In the genomic region with DNA sequence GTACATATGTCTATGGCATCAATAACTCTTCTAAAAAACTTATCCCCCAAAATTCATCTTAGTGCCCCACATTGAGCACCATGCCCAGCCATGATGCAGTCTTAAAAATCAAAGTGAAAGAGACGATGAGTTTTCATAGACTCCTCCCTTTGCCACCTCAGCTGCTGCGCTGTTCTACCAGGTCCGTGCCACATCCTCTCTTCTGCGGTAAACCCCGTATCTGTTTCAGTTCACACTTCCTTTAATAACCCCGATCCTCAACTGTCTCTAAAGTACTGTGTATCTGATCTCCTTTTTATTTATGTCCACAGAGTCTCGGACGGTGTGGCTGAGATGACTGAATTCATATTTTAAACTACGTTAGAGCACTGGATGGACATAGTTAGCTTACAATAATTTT, we compare ENCODE assay signal across 10 mouse cellular contexts. TPM values are rescaled to one million over a fixed set of nuclear protein-coding genes. Genes with fewer than 3 reads are reported as not detected.
DNase-seq lines count a peak whose midpoint lies in the region; ATAC-seq and TF ChIP-seq lines count a peak whose summit lies in the region.
"Had no signal": no experiment of that assay in that cellular context is flagged by ENCODE, and none has a peak within 500 bp of the region (broad histone marks: within the 10 kb centered on the region; RNA-seq: fewer than 3 reads in every experiment).

No protein-coding gene starts in this region.

- no peak for TF ChIP-seq RAD21 in MEL (IDR thresholded peaks at IDR 0.05; ENCODE audit: low read depth, low read length)

- WGBS in liver, embryonic 14.5 days (ENCODE audit: insufficient replicate concordance) = 7% methylated on average over 9 of the region's 9 CpGs
- 58% methylated on average over 9 of the region's 9 CpGs for WGBS in kidney, embryonic 14.5 days

- H3K36me3 ChIP-seq in MEL (ENCODE audit: control insufficient read depth in 1 of 2, insufficient read depth in 2 of 2, low read length in 2 of 2) = peaks cover 0 to 15% of the 10 kb centered on the region in 2 experiments; a peak in 2 of 4 replicates
- H3K36me3 ChIP-seq in liver, embryonic 14.5 days (replicated peaks; ENCODE audit: control insufficient read depth, insufficient read depth, low read depth) = no peaks in the 10 kb centered on the region
- no peaks in the 10 kb centered on the region for H3K36me3 ChIP-seq in kidney, embryonic 14.5 days (ENCODE audit: control insufficient read depth, insufficient read depth, low read length)
- H3K36me3 ChIP-seq: hindbrain, embryonic 12.5 days had no signal

- no peak for ATAC-seq in liver, embryonic 14.5 days (ENCODE audit: insufficient read depth)
- ATAC-seq in kidney, embryonic 14.5 days (ENCODE audit: low FRiP score, low TSS enrichment) = no peak

- H3K9ac ChIP-seq in MEL (ENCODE audit: control insufficient read depth, low read depth, low read length, poor library complexity, severe bottlenecking) = peak overlapping the region; percentile 54
- no peak overlapping the region for H3K9ac ChIP-seq in liver, embryonic 14.5 days (replicated peaks)
- H3K9ac ChIP-seq in kidney, embryonic 14.5 days (ENCODE audit: low read depth, low read length) = no peak overlapping the region
- H3K9ac ChIP-seq: hindbrain, embryonic 12.5 days had no signal

- peak; percentile 96 for TF ChIP-seq EP300 in MEL (IDR thresholded peaks at IDR 0.05; ENCODE audit: low read depth in 1 of 2, low read length in 2 of 2)
- no peak for TF ChIP-seq EP300 in liver, embryonic 14.5 days (IDR thresholded peaks at IDR 0.05; ENCODE audit: low read depth)

- H3K27me3 ChIP-seq in MEL (ENCODE audit: control insufficient read depth in 1 of 2, insufficient read depth in 2 of 2, low read length in 2 of 2) = peaks cover 3 to 8% of the 10 kb centered on the region in 2 experiments
- H3K27me3 ChIP-seq in liver, embryonic 14.5 days (ENCODE audit: control insufficient read depth, insufficient read depth, low read length) = no peaks in the 10 kb centered on the region
- H3K27me3 ChIP-seq in kidney, embryonic 14.5 days (ENCODE audit: control insufficient read depth, insufficient read depth, low read length) = peaks cover 6% of the 10 kb centered on the region; the same call in 1 of the 2 replicates

- peaks cover 13 to 14% of the 10 kb centered on the region in 2 experiments for H3K4me1 ChIP-seq in MEL (ENCODE audit: control insufficient read depth in 1 of 2, insufficient read depth in 2 of 2, low read length in 2 of 2)
- peaks cover 3 to 7% of the 10 kb centered on the region in 2 experiments; a peak in 2 of 4 replicates for H3K4me1 ChIP-seq in liver, embryonic 14.5 days (replicated peaks; ENCODE audit: control insufficient read depth in 2 of 2, insufficient read depth in 2 of 2, low read length in 1 of 2)
- H3K4me1 ChIP-seq in kidney, embryonic 14.5 days (ENCODE audit: control insufficient read depth, insufficient read depth, low read length) = no peaks in the 10 kb centered on the region

- peak overlapping the region; percentile 42 to 48 for H3K4me3 ChIP-seq in MEL (ENCODE audit: control insufficient read depth in 1 of 2, insufficient read depth in 1 of 2, low read depth in 2 of 2, low read length in 2 of 2)
- peak overlapping the region in 1 of 2 experiments; percentile 7; a peak in 1 of 4 replicates for H3K4me3 ChIP-seq in liver, embryonic 14.5 days (ENCODE audit: insufficient read depth in 1 of 2, low read depth in 2 of 2, low read length in 2 of 2)
- no peak overlapping the region for H3K4me3 ChIP-seq in kidney, embryonic 14.5 days (ENCODE audit: low read length)
- H3K4me3 ChIP-seq: hindbrain, embryonic 12.5 days had no signal

- H3K4me2 ChIP-seq in liver, embryonic 14.5 days (ENCODE audit: low read depth) = peak overlapping the region; percentile 36
- H3K4me2 ChIP-seq in kidney, embryonic 14.5 days (replicated peaks; ENCODE audit: low read depth, low read length) = no peak overlapping the region
- H3K4me2 ChIP-seq: hindbrain, embryonic 12.5 days had no signal

- H3K79me2 ChIP-seq in MEL (ENCODE audit: control insufficient read depth, insufficient read depth, low read length, poor library complexity) = no peaks in the 10 kb centered on the region

- TF ChIP-seq CTCF in MEL (IDR thresholded peaks at IDR 0.05 in 2 of 3, conservative IDR thresholded peaks at IDR 0.05 in 1 of 3; ENCODE audit: control insufficient read depth in 1 of 3, insufficient read depth in 1 of 3, low read depth in 2 of 3, low read length in 3 of 3, poor library complexity in 1 of 3, severe bottlenecking in 1 of 3) = no peak
- TF ChIP-seq CTCF in liver, embryonic 14.5 days (IDR thresholded peaks at IDR 0.05; ENCODE audit: low read depth) = no peak

- no peak for TF ChIP-seq POLR2A in MEL (IDR thresholded peaks at IDR 0.05; ENCODE audit: control insufficient read depth in 1 of 2, insufficient read depth in 1 of 2, low read depth in 1 of 2, low read length in 2 of 2, poor library complexity in 1 of 2)

- peak overlapping the region; percentile 79 for H3K27ac ChIP-seq in MEL (ENCODE audit: control insufficient read depth, low read depth, low read length)
- no peak overlapping the region for H3K27ac ChIP-seq in liver, embryonic 14.5 days
- no peak overlapping the region for H3K27ac ChIP-seq in kidney, embryonic 14.5 days (ENCODE audit: low read depth, low read length)
- H3K27ac ChIP-seq: hindbrain, embryonic 12.5 days had no signal

- H3K9me3 ChIP-seq in MEL (replicated peaks; ENCODE audit: insufficient read depth, low read length) = no peaks in the 10 kb centered on the region
- no peaks in the 10 kb centered on the region for H3K9me3 ChIP-seq in liver, embryonic 14.5 days (ENCODE audit: control insufficient read depth, low read length)
- no peaks in the 10 kb centered on the region for H3K9me3 ChIP-seq in kidney, embryonic 14.5 days (ENCODE audit: control insufficient read depth, low read length)
- H3K9me3 ChIP-seq: hindbrain, embryonic 12.5 days had no signal

- peak; percentile 89 for DNase-seq in CD4-positive helper T cell, adult 2 months (ENCODE audit: low read depth, low spot score)
- DNase-seq in MEL (ENCODE audit: low read depth, low spot score) = peak; percentile 90
- DNase-seq in liver, embryonic 14.5 days (ENCODE audit: low read depth in 3 of 3, low spot score in 3 of 3) = no peak
- DNase-seq in spleen, adult 18-20 months = peak; percentile 38 to 47
- no peak for DNase-seq in right cerebral cortex, adult 18-20 months
- DNase-seq in cerebellum, postnatal 25 days = no peak
- DNase-seq: cerebellum, adult 8-10 months had no signal

TF ChIP-seq in MEL, 35 proteins besides CTCF, POLR2A, EP300 and RAD21 (continues in another document):
- TF ChIP-seq CHD1 (IDR thresholded peaks at IDR 0.05; ENCODE audit: low read depth, low read length) (0 out of 2 replicates have a peak, but pooled peaks have one; percentile 33), ZMIZ1 (IDR thresholded peaks at IDR 0.05; ENCODE audit: low read depth, low read length) (no peak), USF1 (IDR thresholded peaks at IDR 0.05; ENCODE audit: low read depth, low read length) (no peak), TAL1 (IDR thresholded peaks at IDR 0.05; ENCODE audit: low read length) (peak; percentile 75), MAX (IDR thresholded peaks at IDR 0.05; ENCODE audit: low read length) (peak; percentile 22), SIN3A (IDR thresholded peaks at IDR 0.05; ENCODE audit: low read length) (peak; percentile 72), ETS1 (IDR thresholded peaks at IDR 0.05; ENCODE audit: low read depth, low read length) (peak; percentile 91), MYC (IDR thresholded peaks at IDR 0.05; ENCODE audit: low read depth, low read length) (no peak), HCFC1 (IDR thresholded peaks at IDR 0.05; ENCODE audit: low read depth, low read length) (0 out of 2 replicates have a peak, but pooled peaks have one; percentile 26), E2F4 (IDR thresholded peaks at IDR 0.05; ENCODE audit: borderline replicate concordance, low read depth, low read length) (no peak), SMC3 (IDR thresholded peaks at IDR 0.05; ENCODE audit: low read depth, low read length) (no peak)

RNA-seq across cellular contexts. Expression of gene Ifna1, which starts 14.7 kb away (rescaled TPM):
- total RNA-seq in MEL (2012; rRNA removed) = not detected in 2 replicates
- polyA plus RNA-seq in MEL (2012; ENCODE audit: insufficient read depth in 1 of 2, insufficient read length in 2 of 2, low read depth in 1 of 2, low replicate concordance in 2 of 2, missing spikeins in 1 of 2) = not detected
- polyA plus RNA-seq in liver, embryonic 14.5 days (2012; rRNA removed) = not detected in 2 replicates
- polyA plus RNA-seq in liver, embryonic 14.5 days (2014; fragmentation: Nextera tagmentation; extraction: Ambion mirVana) = not detected in 2 replicates
- not detected in 2 replicates for polyA plus RNA-seq in kidney, embryonic 14.5 days (2014; fragmentation: Nextera tagmentation; extraction: Ambion mirVana)
- polyA plus RNA-seq: hindbrain, embryonic 12.5 days; urinary bladder, adult 2 months had no signal

RNA-seq across cellular contexts. Expression of gene Ifne, which starts 15.4 kb away (rescaled TPM):
- not detected in 2 replicates for total RNA-seq in MEL (2012; rRNA removed)
- not detected for polyA plus RNA-seq in MEL (2012; ENCODE audit: insufficient read depth in 1 of 2, insufficient read length in 2 of 2, low read depth in 1 of 2, low replicate concordance in 2 of 2, missing spikeins in 1 of 2)
- not detected in 2 replicates for polyA plus RNA-seq in liver, embryonic 14.5 days (2012; rRNA removed)
- not detected in 2 replicates for polyA plus RNA-seq in liver, embryonic 14.5 days (2014; fragmentation: Nextera tagmentation; extraction: Ambion mirVana)
- not detected in 2 replicates for polyA plus RNA-seq in kidney, embryonic 14.5 days (2014; fragmentation: Nextera tagmentation; extraction: Ambion mirVana)
- polyA plus RNA-seq: hindbrain, embryonic 12.5 days had no signal

RNA-seq across cellular contexts. Expression of gene Ifna4, which starts 22.9 kb away (rescaled TPM):
- total RNA-seq in MEL (2012; rRNA removed) = not detected in 2 replicates
- polyA plus RNA-seq in MEL (2012; ENCODE audit: insufficient read depth in 1 of 2, insufficient read length in 2 of 2, low read depth in 1 of 2, low replicate concordance in 2 of 2, missing spikeins in 1 of 2) = not detected
- not detected in 2 replicates for polyA plus RNA-seq in liver, embryonic 14.5 days (2012; rRNA removed)
- polyA plus RNA-seq in liver, embryonic 14.5 days (2014; fragmentation: Nextera tagmentation; extraction: Ambion mirVana) = not detected in 2 replicates
- polyA plus RNA-seq in kidney, embryonic 14.5 days (2014; fragmentation: Nextera tagmentation; extraction: Ambion mirVana) = not detected in 2 replicates
- polyA plus RNA-seq: hindbrain, embryonic 12.5 days; urinary bladder, adult 2 months had no signal

RNA-seq across cellular contexts. Expression of gene Ifna5, which starts 29.3 kb away (rescaled TPM):
- total RNA-seq in MEL (2012; rRNA removed) = not detected in 2 replicates
- polyA plus RNA-seq in MEL (2012; ENCODE audit: insufficient read depth in 1 of 2, insufficient read length in 2 of 2, low read depth in 1 of 2, low replicate concordance in 2 of 2, missing spikeins in 1 of 2) = not detected
- polyA plus RNA-seq in liver, embryonic 14.5 days (2012; rRNA removed) = not detected in 2 replicates
- not detected in 2 replicates for polyA plus RNA-seq in liver, embryonic 14.5 days (2014; fragmentation: Nextera tagmentation; extraction: Ambion mirVana)
- not detected in 2 replicates for polyA plus RNA-seq in kidney, embryonic 14.5 days (2014; fragmentation: Nextera tagmentation; extraction: Ambion mirVana)
- polyA plus RNA-seq: hindbrain, embryonic 12.5 days; urinary bladder, adult 2 months had no signal

RNA-seq across cellular contexts. Expression of gene Ifna6, which starts 37.4 kb away (rescaled TPM):
- not detected in 2 replicates for total RNA-seq in MEL (2012; rRNA removed)
- not detected for polyA plus RNA-seq in MEL (2012; ENCODE audit: insufficient read depth in 1 of 2, insufficient read length in 2 of 2, low read depth in 1 of 2, low replicate concordance in 2 of 2, missing spikeins in 1 of 2)
- not detected in 2 replicates for polyA plus RNA-seq in liver, embryonic 14.5 days (2012; rRNA removed)
- not detected in 2 replicates for polyA plus RNA-seq in liver, embryonic 14.5 days (2014; fragmentation: Nextera tagmentation; extraction: Ambion mirVana)
- polyA plus RNA-seq in kidney, embryonic 14.5 days (2014; fragmentation: Nextera tagmentation; extraction: Ambion mirVana) = not detected in 2 replicates
- polyA plus RNA-seq: hindbrain, embryonic 12.5 days; urinary bladder, adult 2 months had no signal

Comparison
In these comparisons a context has a peak if more than half of its experiments do, and no peak if none do; other contexts are left out.
1. DNase-seq: peak in CD4-positive helper T cell, adult 2 months (single experiment), MEL (single experiment) and spleen, adult 18-20 months (2 of 2); none in liver, embryonic 14.5 days (0 of 3), right cerebral cortex, adult 18-20 months (single experiment) and cerebellum, postnatal 25 days (0 of 2).